Mouse (Mus musculus): Measurements from ENCODE around the gene Zfp536. TPM values are rescaled to one million over a fixed set of nuclear protein-coding genes. Genes with fewer than 3 reads are reported as not detected.

Zfp536 gene
- polyA plus RNA-seq, 1 experiment from 2014 or later = 11.4 TPM

- H3K4me3 ChIP-seq (ENCODE audit: low read length) = no peak overlapping the region
These were observed 283.1 kb downstream of the Zfp536 start for GRCm38 (mm10) chr7:37490312-37490711.

GRCm38 (mm10) chr7:37484946-37485345 lies 288.5 kb downstream of the Zfp536 start:
- no peak for ATAC-seq (ENCODE audit: low read depth)
- Histone ChIP-seq H3K9ac (ENCODE audit: low read length) (no peak overlapping the region), H3K4me2 (ENCODE audit: low read depth, low read length) (no peak overlapping the region), H3K4me1 (replicated peaks; ENCODE audit: control insufficient read depth, insufficient read depth, low read length) (peaks cover 3% of the 10 kb centered on the region), H3K4me3 (ENCODE audit: low read length) (no peak overlapping the region), H3K9me3 (ENCODE audit: control insufficient read depth, low read length) (no peaks in the 10 kb centered on the region), H3K27me3 (ENCODE audit: control insufficient read depth, insufficient read depth, low read depth, low read length) (no peaks in the 10 kb centered on the region), H3K27ac (ENCODE audit: low read length) (no peak overlapping the region), H3K36me3 (ENCODE audit: control insufficient read depth, insufficient read depth, low read length) (no peaks in the 10 kb centered on the region)
- WGBS = 47% methylated on average over 3 of the region's 3 CpGs

More at GRCm38 (mm10) chr7:37490312-37490711, 283.1 kb downstream of the Zfp536 start:
- H3K36me3 ChIP-seq (ENCODE audit: control insufficient read depth, insufficient read depth, low read length) = no peaks in the 10 kb centered on the region
- H3K27me3 ChIP-seq (ENCODE audit: control insufficient read depth, insufficient read depth, low read depth, low read length) = no peaks in the 10 kb centered on the region
- H3K9me3 ChIP-seq (ENCODE audit: control insufficient read depth, low read length) = no peaks in the 10 kb centered on the region
- H3K4me2 ChIP-seq (ENCODE audit: low read depth, low read length) = no peak overlapping the region
- no peak overlapping the region for H3K27ac ChIP-seq (ENCODE audit: low read length)
- ATAC-seq (ENCODE audit: low read depth) = no peak
- 66% methylated on average over 5 of the region's 5 CpGs for WGBS
- H3K4me1 ChIP-seq (replicated peaks; ENCODE audit: control insufficient read depth, insufficient read depth, low read length) = no peaks in the 10 kb centered on the region; the same call in 1 of the 2 replicates
- H3K9ac ChIP-seq (ENCODE audit: low read length) = no peak overlapping the region

GRCm38 (mm10) chr7:37482564-37482963 lies 290.9 kb downstream of the Zfp536 start:
- ATAC-seq (ENCODE audit: low read depth) = no peak
- Histone ChIP-seq H3K27ac (ENCODE audit: low read length) (no peak overlapping the region), H3K4me3 (ENCODE audit: low read length) (no peak overlapping the region), H3K9ac (ENCODE audit: low read length) (no peak overlapping the region), H3K36me3 (ENCODE audit: control insufficient read depth, insufficient read depth, low read length) (no peaks in the 10 kb centered on the region), H3K4me2 (ENCODE audit: low read depth, low read length) (no peak overlapping the region), H3K27me3 (ENCODE audit: control insufficient read depth, insufficient read depth, low read depth, low read length) (no peaks in the 10 kb centered on the region; the same call in 1 of the 2 replicates), H3K9me3 (ENCODE audit: control insufficient read depth, low read length) (no peaks in the 10 kb centered on the region), H3K4me1 (replicated peaks; ENCODE audit: control insufficient read depth, insufficient read depth, low read length) (peaks cover 3% of the 10 kb centered on the region)
- 75% methylated on average over 4 of the region's 4 CpGs for WGBS

- H3K36me3 ChIP-seq (ENCODE audit: control insufficient read depth, insufficient read depth, low read length) = no peaks in the 10 kb centered on the region
- H3K4me2 ChIP-seq (ENCODE audit: low read depth, low read length) = no peak overlapping the region
- H3K9me3 ChIP-seq (ENCODE audit: control insufficient read depth, low read length) = no peaks in the 10 kb centered on the region
- no peak overlapping the region for H3K27ac ChIP-seq (ENCODE audit: low read length)
- no peaks in the 10 kb centered on the region; the same call in 1 of the 2 replicates for H3K27me3 ChIP-seq (ENCODE audit: control insufficient read depth, insufficient read depth, low read depth, low read length)
- H3K4me3 ChIP-seq (ENCODE audit: low read length) = no peak overlapping the region
- no peak overlapping the region for H3K9ac ChIP-seq (ENCODE audit: low read length)
- 47% methylated on average over 6 of the region's 6 CpGs for WGBS
- ATAC-seq (ENCODE audit: low read depth) = peak; percentile 51; the same call in 1 of the 2 replicates
- peaks cover 3% of the 10 kb centered on the region for H3K4me1 ChIP-seq (replicated peaks; ENCODE audit: control insufficient read depth, insufficient read depth, low read length)
These were observed 292.3 kb downstream of the Zfp536 start for GRCm38 (mm10) chr7:37481165-37481564.

GRCm38 (mm10) chr7:37477309-37477708 lies 296.1 kb downstream of the Zfp536 start:
- Histone ChIP-seq H3K9ac (ENCODE audit: low read length) (no peak overlapping the region), H3K27ac (ENCODE audit: low read length) (no peak overlapping the region), H3K9me3 (ENCODE audit: control insufficient read depth, low read length) (no peaks in the 10 kb centered on the region), H3K27me3 (ENCODE audit: control insufficient read depth, insufficient read depth, low read depth, low read length) (no peaks in the 10 kb centered on the region; the same call in 1 of the 2 replicates), H3K36me3 (ENCODE audit: control insufficient read depth, insufficient read depth, low read length) (no peaks in the 10 kb centered on the region), H3K4me3 (ENCODE audit: low read length) (no peak overlapping the region), H3K4me2 (ENCODE audit: low read depth, low read length) (no peak overlapping the region), H3K4me1 (replicated peaks; ENCODE audit: control insufficient read depth, insufficient read depth, low read length) (peaks cover 8% of the 10 kb centered on the region; the same call in 1 of the 2 replicates)
- ATAC-seq (ENCODE audit: low read depth) = no peak
- WGBS = 88% methylated on average over 5 of the region's 5 CpGs

- H3K4me3 ChIP-seq (ENCODE audit: low read length) = no peak overlapping the region
- ATAC-seq (ENCODE audit: low read depth) = no peak
- peaks cover 4% of the 10 kb centered on the region; the same call in 1 of the 2 replicates for H3K4me1 ChIP-seq (replicated peaks; ENCODE audit: control insufficient read depth, insufficient read depth, low read length)
- no peaks in the 10 kb centered on the region for H3K36me3 ChIP-seq (ENCODE audit: control insufficient read depth, insufficient read depth, low read length)
- no peak overlapping the region for H3K4me2 ChIP-seq (ENCODE audit: low read depth, low read length)
- no peak overlapping the region for H3K27ac ChIP-seq (ENCODE audit: low read length)
- no peaks in the 10 kb centered on the region; the same call in 1 of the 2 replicates for H3K27me3 ChIP-seq (ENCODE audit: control insufficient read depth, insufficient read depth, low read depth, low read length)
- 63% methylated on average over 2 of the region's 2 CpGs for WGBS
- no peak overlapping the region for H3K9ac ChIP-seq (ENCODE audit: low read length)
- H3K9me3 ChIP-seq (ENCODE audit: control insufficient read depth, low read length) = no peaks in the 10 kb centered on the region
These were observed 298.0 kb downstream of the Zfp536 start for GRCm38 (mm10) chr7:37475485-37475884.

GRCm38 (mm10) chr7:37474284-37474683 lies 299.2 kb downstream of the Zfp536 start:
- H3K4me3 ChIP-seq (ENCODE audit: low read length) = no peak overlapping the region
- H3K9me3 ChIP-seq (ENCODE audit: control insufficient read depth, low read length) = no peaks in the 10 kb centered on the region
- no peaks in the 10 kb centered on the region; the same call in 1 of the 2 replicates for H3K27me3 ChIP-seq (ENCODE audit: control insufficient read depth, insufficient read depth, low read depth, low read length)
- no peak overlapping the region for H3K9ac ChIP-seq (ENCODE audit: low read length)
- peaks cover 4% of the 10 kb centered on the region; the same call in 1 of the 2 replicates for H3K4me1 ChIP-seq (replicated peaks; ENCODE audit: control insufficient read depth, insufficient read depth, low read length)
- no peaks in the 10 kb centered on the region for H3K36me3 ChIP-seq (ENCODE audit: control insufficient read depth, insufficient read depth, low read length)
- peak; percentile 37; the same call in 1 of the 2 replicates for ATAC-seq (ENCODE audit: low read depth)
- WGBS = 31% methylated on average over 8 of the region's 8 CpGs
- H3K27ac ChIP-seq (ENCODE audit: low read length) = no peak overlapping the region
- H3K4me2 ChIP-seq (ENCODE audit: low read depth, low read length) = no peak overlapping the region

GRCm38 (mm10) chr7:37473311-37474084 lies 299.9 kb downstream of the Zfp536 start:
- Histone ChIP-seq H3K4me2 (ENCODE audit: low read depth, low read length) (peak overlapping the region; percentile 7; the same call in 1 of the 2 replicates), H3K9me3 (ENCODE audit: control insufficient read depth, low read length) (no peaks in the 10 kb centered on the region), H3K9ac (ENCODE audit: low read length) (no peak overlapping the region), H3K36me3 (ENCODE audit: control insufficient read depth, insufficient read depth, low read length) (no peaks in the 10 kb centered on the region), H3K27ac (ENCODE audit: low read length) (0 out of 2 replicates have a peak overlapping the region, but pooled peaks have one; percentile 7), H3K4me1 (replicated peaks; ENCODE audit: control insufficient read depth, insufficient read depth, low read length) (peaks cover 4% of the 10 kb centered on the region; the same call in 1 of the 2 replicates), H3K27me3 (ENCODE audit: control insufficient read depth, insufficient read depth, low read depth, low read length) (no peaks in the 10 kb centered on the region; the same call in 1 of the 2 replicates), H3K4me3 (ENCODE audit: low read length) (no peak overlapping the region)
- WGBS = 37% methylated on average over 24 of the region's 24 CpGs
- ATAC-seq (ENCODE audit: low read depth) = peak; percentile 87

GRCm38 (mm10) chr7:37471726-37472125 lies 301.7 kb downstream of the Zfp536 start:
- H3K4me3 ChIP-seq (ENCODE audit: low read length) = no peak overlapping the region
- H3K4me1 ChIP-seq (replicated peaks; ENCODE audit: control insufficient read depth, insufficient read depth, low read length) = peaks cover 4% of the 10 kb centered on the region; the same call in 1 of the 2 replicates
- no peak overlapping the region for H3K9ac ChIP-seq (ENCODE audit: low read length)
- H3K9me3 ChIP-seq (ENCODE audit: control insufficient read depth, low read length) = no peaks in the 10 kb centered on the region
- no peak for ATAC-seq (ENCODE audit: low read depth)
- H3K4me2 ChIP-seq (ENCODE audit: low read depth, low read length) = no peak overlapping the region
- no peak overlapping the region for H3K27ac ChIP-seq (ENCODE audit: low read length)
- H3K27me3 ChIP-seq (ENCODE audit: control insufficient read depth, insufficient read depth, low read depth, low read length) = no peaks in the 10 kb centered on the region
- no peaks in the 10 kb centered on the region for H3K36me3 ChIP-seq (ENCODE audit: control insufficient read depth, insufficient read depth, low read length)
- 52% methylated on average over 8 of the region's 8 CpGs for WGBS

Measured in lung, embryonic 16.5 days (tissue).